In the genomic region with DNA sequence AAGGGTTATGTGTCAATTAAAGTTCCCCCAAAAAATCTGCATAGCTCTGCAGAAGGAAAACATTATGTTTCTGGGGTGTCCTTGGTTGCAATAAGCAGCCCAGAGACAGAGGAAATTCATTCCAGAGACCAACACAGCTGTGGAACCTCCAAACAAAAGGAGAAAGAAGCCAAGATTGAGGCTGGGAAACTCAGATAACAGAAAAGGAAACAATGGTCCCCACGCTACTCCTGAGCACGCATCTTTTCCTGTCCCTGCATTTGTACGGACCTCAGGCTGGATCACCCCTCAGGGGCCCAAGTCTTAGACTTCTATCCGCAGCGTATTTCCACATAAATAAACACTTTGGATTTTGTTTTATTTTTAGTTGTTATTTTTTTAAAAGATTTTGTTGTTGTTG, we compare ENCODE assay signal across 16 mouse cellular contexts.
A peak's percentile ranks its signal among the peaks of the same experiment; 100 is the strongest.
DNase-seq lines count a peak whose midpoint lies in the region; ATAC-seq lines count a peak whose summit lies in the region.
"Had no signal": no experiment of that assay in that cellular context is flagged by ENCODE, and none has a peak within 500 bp of the region (broad histone marks: within the 10 kb centered on the region; RNA-seq: fewer than 3 reads in every experiment).

No protein-coding gene starts in this region.

- H3K27ac ChIP-seq in embryonic facial prominence, embryonic 14.5 days (replicated peaks; ENCODE audit: low read depth, low read length): 0 out of 2 replicates have a peak overlapping the region, but pooled peaks have one; percentile 5
- H3K27ac ChIP-seq in embryonic facial prominence, embryonic 10.5 days (replicated peaks): no peak overlapping the region
- peak overlapping the region; percentile 77 for H3K27ac ChIP-seq in brown adipose tissue, adult 24 weeks (replicated peaks; ENCODE audit: low read depth, low read length)
- H3K27ac ChIP-seq in limb, embryonic 12.5 days: peak overlapping the region; percentile 64
- H3K27ac ChIP-seq in hindbrain, embryonic 12.5 days: no peak overlapping the region
- H3K27ac ChIP-seq: hindbrain, embryonic 10.5 days; neural tube, embryonic 12.5 days had no signal

- no peaks in the 10 kb centered on the region for H3K36me3 ChIP-seq in embryonic facial prominence, embryonic 14.5 days (ENCODE audit: control insufficient read depth, insufficient read depth, low read length)
- H3K36me3 ChIP-seq in embryonic facial prominence, embryonic 10.5 days (replicated peaks): no peaks in the 10 kb centered on the region
- no peaks in the 10 kb centered on the region for H3K36me3 ChIP-seq in limb, embryonic 12.5 days
- no peaks in the 10 kb centered on the region for H3K36me3 ChIP-seq in hindbrain, embryonic 12.5 days
- H3K36me3 ChIP-seq: hindbrain, embryonic 10.5 days; neural tube, embryonic 12.5 days had no signal

- H3K9ac ChIP-seq in embryonic facial prominence, embryonic 14.5 days (ENCODE audit: low read depth, low read length): no peak overlapping the region
- no peak overlapping the region for H3K9ac ChIP-seq in limb, embryonic 12.5 days (replicated peaks)
- no peak overlapping the region for H3K9ac ChIP-seq in hindbrain, embryonic 12.5 days
- H3K9ac ChIP-seq: neural tube, embryonic 12.5 days had no signal

- DNase-seq in embryonic facial prominence, embryonic 14.5 days (ENCODE audit: low spot score): peak; percentile 32
- DNase-seq in embryonic facial prominence, embryonic 10.5 days (ENCODE audit: low spot score): no peak
- peak; percentile 40 for DNase-seq in kidney, adult 9 months
- no peak for DNase-seq in kidney, adult 11 months
- DNase-seq in ovary, adult 18-20 months (ENCODE audit: low spot score): no peak
- DNase-seq: layer of hippocampus, postnatal 36 days; left cerebral cortex, postnatal 4 days; thymus, postnatal 4 days had no signal

- H3K4me1 ChIP-seq in embryonic facial prominence, embryonic 14.5 days (ENCODE audit: control insufficient read depth, insufficient read depth, low read length): peaks cover 21% of the 10 kb centered on the region
- peaks cover 16% of the 10 kb centered on the region for H3K4me1 ChIP-seq in embryonic facial prominence, embryonic 10.5 days
- peaks cover 28% of the 10 kb centered on the region; the same call in 1 of the 2 replicates for H3K4me1 ChIP-seq in brown adipose tissue, adult 24 weeks (ENCODE audit: control insufficient read depth, insufficient read depth, insufficient read length, low read length)
- peaks cover 30% of the 10 kb centered on the region for H3K4me1 ChIP-seq in limb, embryonic 12.5 days (replicated peaks)
- H3K4me1 ChIP-seq in hindbrain, embryonic 12.5 days: peaks cover 8% of the 10 kb centered on the region; the same call in 1 of the 2 replicates
- H3K4me1 ChIP-seq: hindbrain, embryonic 10.5 days had no signal

- H3K9me3 ChIP-seq in embryonic facial prominence, embryonic 14.5 days (ENCODE audit: control insufficient read depth, low read length): no peaks in the 10 kb centered on the region
- no peaks in the 10 kb centered on the region for H3K9me3 ChIP-seq in embryonic facial prominence, embryonic 10.5 days
- no peaks in the 10 kb centered on the region for H3K9me3 ChIP-seq in limb, embryonic 12.5 days
- H3K9me3 ChIP-seq in hindbrain, embryonic 12.5 days (replicated peaks): no peaks in the 10 kb centered on the region
- H3K9me3 ChIP-seq: hindbrain, embryonic 10.5 days; neural tube, embryonic 12.5 days had no signal

- H3K4me3 ChIP-seq in embryonic facial prominence, embryonic 14.5 days (ENCODE audit: low read depth, low read length): no peak overlapping the region
- no peak overlapping the region for H3K4me3 ChIP-seq in embryonic facial prominence, embryonic 10.5 days
- no peak overlapping the region for H3K4me3 ChIP-seq in brown adipose tissue, adult 24 weeks (ENCODE audit: insufficient read depth, low read depth, low read length)
- no peak overlapping the region for H3K4me3 ChIP-seq in limb, embryonic 12.5 days (replicated peaks)
- no peak overlapping the region for H3K4me3 ChIP-seq in hindbrain, embryonic 12.5 days
- H3K4me3 ChIP-seq: hindbrain, embryonic 10.5 days; neural tube, embryonic 12.5 days had no signal

- H3K4me2 ChIP-seq in embryonic facial prominence, embryonic 14.5 days (ENCODE audit: low read depth, low read length): no peak overlapping the region
- H3K4me2 ChIP-seq in limb, embryonic 12.5 days: no peak overlapping the region
- H3K4me2 ChIP-seq in hindbrain, embryonic 12.5 days (replicated peaks): no peak overlapping the region
- H3K4me2 ChIP-seq: neural tube, embryonic 12.5 days had no signal

- WGBS in embryonic facial prominence, embryonic 14.5 days: 68% methylated on average over 5 of the region's 5 CpGs
- 73% methylated on average over 5 of the region's 5 CpGs for WGBS in embryonic facial prominence, embryonic 10.5 days
- 90% methylated on average over 5 of the region's 5 CpGs for WGBS in limb, embryonic 12.5 days
- WGBS in hindbrain, embryonic 12.5 days: 70% methylated on average over 5 of the region's 5 CpGs

- no peaks in the 10 kb centered on the region for H3K27me3 ChIP-seq in embryonic facial prominence, embryonic 14.5 days (replicated peaks; ENCODE audit: control insufficient read depth, insufficient read depth, low read length)
- no peaks in the 10 kb centered on the region for H3K27me3 ChIP-seq in embryonic facial prominence, embryonic 10.5 days (replicated peaks; ENCODE audit: low read depth, poor library complexity, severe bottlenecking)
- no peaks in the 10 kb centered on the region for H3K27me3 ChIP-seq in limb, embryonic 12.5 days
- no peaks in the 10 kb centered on the region for H3K27me3 ChIP-seq in hindbrain, embryonic 12.5 days
- H3K27me3 ChIP-seq: CH12.LX; neural tube, embryonic 12.5 days had no signal

- no peak for ATAC-seq in embryonic facial prominence, embryonic 14.5 days (ENCODE audit: low read depth)
- ATAC-seq in limb, embryonic 12.5 days (ENCODE audit: insufficient number of reproducible peaks, insufficient read depth, low FRiP score, low TSS enrichment, low read depth): no peak
- no peak for ATAC-seq in hindbrain, embryonic 12.5 days (ENCODE audit: low FRiP score)
- ATAC-seq: forebrain, embryonic 14.5 days; midbrain, embryonic 16.5 days had no signal

Comparison
In these comparisons a context has a peak if more than half of its experiments do, and no peak if none do; other contexts are left out.
1. DNase-seq: peak in embryonic facial prominence, embryonic 14.5 days (single experiment) and kidney, adult 9 months (single experiment); none in embryonic facial prominence, embryonic 10.5 days (single experiment), kidney, adult 11 months (single experiment) and ovary, adult 18-20 months (single experiment).
2. H3K27ac ChIP-seq: peak in embryonic facial prominence, embryonic 14.5 days (single experiment), brown adipose tissue, adult 24 weeks (single experiment) and limb, embryonic 12.5 days (single experiment); none in embryonic facial prominence, embryonic 10.5 days (single experiment) and hindbrain, embryonic 12.5 days (single experiment).